Mouse (Mus musculus): ENCODE measurements around the gene Il1rl1.

Gene Il1rl1

DNA sequence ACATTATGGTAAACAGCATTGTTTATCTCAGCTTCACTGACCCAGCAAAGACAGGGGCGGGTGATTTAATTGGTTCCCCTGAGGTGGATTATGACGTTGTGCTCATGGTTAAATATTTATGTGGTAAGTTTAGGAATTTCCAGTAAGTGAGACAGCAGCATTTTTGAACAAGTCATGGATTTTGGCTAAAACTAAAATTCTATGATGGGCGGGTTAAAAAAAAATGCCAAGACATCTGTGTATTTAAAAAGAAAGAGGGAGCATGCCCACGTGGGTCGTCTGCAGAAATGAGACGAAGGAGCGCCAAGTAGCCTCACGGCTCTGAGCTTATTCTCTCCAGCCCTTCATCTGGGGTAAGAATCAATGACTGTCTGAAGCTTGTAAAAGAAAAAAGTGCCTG is 10.1 kb downstream of the Il1rl1 start:
- DNase-seq, result no peak

DNA sequence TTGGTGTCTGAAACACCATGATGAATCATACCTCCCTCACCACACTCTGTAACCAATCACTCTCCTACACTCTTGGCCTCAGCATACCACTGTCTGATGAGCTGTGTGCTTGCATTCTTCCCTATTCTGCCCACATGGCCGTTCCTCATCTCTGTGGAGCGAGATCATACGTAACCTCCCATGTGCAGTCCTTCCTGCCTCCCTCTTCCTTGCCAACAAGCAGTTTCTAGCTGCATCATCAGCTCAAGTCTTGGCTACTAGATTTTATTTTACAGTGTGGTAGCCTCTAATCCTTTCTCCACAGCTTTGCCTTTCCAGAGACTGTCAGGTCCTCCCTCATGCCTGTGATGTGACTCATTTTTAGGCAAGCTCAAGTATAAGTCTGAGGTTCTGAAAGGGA is 15.4 kb downstream of the Il1rl1 start:
- no peak for DNase-seq

DNA sequence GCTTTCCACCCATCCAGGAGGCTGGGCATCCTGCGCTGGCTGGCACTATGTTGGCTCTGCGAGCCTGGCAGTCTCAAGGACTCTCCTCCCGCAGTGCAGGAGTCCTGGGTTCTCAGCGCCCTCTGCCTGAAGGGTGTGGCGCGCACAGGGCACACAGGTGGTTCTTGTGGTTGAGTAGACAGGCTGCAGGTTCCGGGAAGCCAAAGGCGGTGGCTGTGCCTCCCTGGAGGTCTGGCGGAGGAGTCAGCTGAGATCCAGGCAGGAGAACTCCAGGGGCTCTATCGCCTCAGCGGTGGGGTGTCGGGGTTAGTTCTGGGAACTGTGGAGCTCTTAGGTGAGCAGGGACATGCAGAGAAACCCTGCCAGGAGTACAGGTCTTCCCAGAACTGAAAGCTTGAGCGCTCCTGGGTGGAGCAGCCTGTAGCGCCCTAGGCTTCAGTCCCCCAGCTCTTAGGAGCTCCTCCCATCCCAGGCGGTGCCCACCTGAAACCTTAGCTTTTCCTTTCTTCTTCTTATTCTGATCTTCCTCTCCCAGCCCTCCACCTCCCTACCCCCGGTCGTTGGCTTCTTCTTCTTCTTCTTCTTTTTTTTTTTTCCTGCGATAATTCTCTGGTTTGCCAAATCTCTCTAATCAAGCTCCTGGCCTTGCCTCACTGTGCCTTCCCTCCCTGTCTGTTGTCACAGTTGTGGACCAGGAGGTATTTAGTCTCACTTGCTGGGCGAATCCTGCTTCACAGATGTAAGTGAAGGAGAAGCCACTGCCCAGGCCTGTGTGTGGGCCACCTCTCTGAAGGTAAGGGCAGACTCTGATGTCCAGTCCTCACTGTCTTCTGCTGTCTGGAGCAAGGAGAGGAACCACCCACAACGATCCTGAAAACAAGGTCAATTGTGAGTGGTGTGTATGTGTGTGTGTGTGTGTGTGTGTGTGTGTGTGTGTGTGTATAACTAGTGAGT is 36.4 kb downstream of the Il1rl1 start, which contains the start of gene Il18r1:
Gene Il18r1 (plus strand): TSS at position 76 of the 954 bp plus-strand sequence.
- peak; percentile 45 to 58 for DNase-seq

DNA sequence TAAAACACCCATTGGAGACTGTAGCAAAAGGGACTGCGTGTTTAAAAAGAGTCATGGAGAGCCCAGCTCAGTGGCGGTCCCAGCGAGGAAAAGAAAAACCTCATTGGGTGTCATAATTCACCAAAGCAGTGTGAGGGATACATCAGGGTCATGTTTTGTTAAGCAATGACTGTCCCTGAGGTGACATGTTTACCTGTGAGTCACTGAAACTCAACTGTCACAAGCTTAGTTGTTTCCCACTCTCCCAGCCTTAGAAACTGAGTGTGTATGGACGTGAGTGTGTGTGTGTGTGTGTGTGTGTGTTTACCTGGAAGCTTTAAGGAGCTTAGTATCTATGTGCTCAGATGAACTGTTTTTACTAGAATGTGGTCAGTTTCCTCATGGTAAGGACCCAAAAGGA is 37.9 kb downstream of the Il1rl1 start:
- no peak for DNase-seq

DNA sequence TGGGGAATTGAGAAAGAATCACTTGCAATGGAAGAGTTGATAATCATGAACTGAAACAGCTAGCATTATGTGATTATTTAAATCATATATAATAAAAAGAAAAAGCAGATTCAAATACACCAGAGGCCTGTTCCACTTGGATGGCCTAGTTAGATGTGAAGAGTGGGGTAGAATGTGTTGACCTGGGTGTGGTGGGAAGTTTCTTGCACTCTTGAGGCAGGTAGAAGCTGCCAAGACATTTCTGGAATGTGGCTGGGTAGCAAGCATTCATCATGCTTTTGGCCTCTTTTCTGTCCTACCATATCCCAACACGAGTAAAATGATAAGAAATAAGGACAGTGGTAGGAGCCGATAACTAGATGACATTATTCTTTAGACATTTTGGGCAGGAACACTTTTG is 39.4 kb downstream of the Il1rl1 start:
- DNase-seq, result no peak

DNA sequence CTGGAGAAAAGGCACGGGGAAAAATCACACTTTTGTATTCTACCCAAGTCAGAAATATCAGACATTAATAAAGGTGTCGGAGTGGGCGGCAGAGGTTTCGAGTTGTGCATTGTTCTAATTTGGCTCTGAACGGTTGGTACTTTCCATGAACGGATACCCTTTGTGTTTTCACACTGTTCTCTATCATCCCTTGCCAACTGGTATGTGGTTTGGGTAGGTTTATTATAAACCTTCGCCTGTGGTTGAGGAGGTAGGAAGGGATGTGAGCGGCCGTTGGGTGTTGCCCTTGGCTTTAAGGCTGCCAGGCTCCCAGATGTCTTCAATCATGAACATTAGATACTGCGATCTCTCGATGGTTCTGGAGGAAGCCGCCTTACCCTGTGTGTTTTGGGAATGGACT is 40.5 kb downstream of the Il1rl1 start:
- no peak for DNase-seq

DNA sequence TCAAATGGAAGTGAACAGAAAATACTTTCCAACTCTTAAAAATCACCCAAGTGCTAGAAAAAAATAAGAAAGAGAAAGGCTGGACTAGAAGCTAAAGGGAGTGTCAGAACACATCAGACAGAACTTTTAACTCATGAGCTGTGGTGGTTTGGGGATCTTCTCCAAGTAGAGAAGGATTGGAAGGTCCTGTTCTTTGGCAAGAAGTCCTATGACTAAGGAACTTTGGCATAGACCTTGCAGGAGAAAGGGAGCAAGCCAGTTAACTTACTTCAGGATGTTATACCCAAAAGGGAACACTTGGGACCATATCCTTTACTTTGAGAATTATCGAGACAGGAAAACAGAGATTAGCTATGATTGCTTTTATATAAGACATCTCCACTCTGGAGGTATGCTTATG is 43.0 kb downstream of the Il1rl1 start:
- DNase-seq, result no peak

DNA sequence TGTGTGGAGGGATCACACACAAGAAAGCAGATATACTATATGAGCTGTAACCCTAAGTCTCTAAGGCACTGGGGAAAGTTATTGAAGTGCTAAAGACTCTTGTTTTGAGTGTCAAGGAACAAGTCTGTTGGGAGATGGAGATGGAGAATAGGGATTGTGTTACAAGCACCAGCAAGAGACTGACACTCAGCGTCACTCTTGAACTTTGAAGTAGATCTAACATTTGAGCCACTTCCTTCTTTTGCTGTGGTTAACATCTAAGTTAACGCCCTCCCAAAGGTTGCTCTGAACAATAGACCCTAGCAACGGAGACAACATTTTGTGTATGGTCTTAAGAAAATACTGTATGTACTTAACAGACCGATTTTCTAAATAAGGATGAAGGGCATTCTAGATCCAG is 44.3 kb downstream of the Il1rl1 start:
- no peak for DNase-seq

DNA sequence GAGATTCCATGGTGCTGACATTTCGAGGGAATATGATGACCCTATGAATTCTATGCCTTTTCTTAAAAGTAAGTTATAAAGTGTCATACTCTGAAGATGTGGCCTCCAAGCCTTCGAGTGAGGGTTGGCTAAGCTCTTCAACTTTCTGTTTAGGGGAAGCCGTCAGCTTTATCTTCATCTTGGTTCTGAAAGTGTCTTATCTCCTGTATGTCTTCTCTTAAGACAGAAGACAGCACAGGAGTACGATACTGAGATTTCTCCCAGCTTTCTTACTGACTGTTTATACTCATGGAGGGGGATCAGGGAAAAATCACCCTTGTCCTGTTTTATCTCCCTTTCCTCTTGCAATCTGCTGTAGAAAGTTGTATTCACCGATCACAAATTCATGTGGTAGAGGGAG is 45.0 kb downstream of the Il1rl1 start:
- DNase-seq, result no peak

DNA sequence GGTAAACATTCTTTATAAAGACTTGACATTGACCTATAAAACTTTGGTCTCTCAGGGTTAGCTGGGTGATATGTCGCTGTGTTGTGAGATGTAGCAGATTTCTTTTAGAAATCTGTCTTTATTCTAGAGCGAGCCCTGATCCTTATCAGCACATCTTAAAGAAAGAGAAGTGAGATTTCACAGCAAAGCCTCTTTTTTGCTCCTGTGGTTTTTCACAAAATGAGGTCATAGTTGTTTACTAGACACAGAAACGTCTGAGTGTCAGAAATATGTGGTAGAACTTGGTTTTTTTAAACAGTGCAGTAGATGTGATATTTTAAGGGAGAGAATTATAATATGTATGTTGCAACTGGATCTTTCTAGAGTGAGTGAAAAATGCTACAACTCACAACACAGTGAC is 46.3 kb downstream of the Il1rl1 start:
- no peak for DNase-seq

DNA sequence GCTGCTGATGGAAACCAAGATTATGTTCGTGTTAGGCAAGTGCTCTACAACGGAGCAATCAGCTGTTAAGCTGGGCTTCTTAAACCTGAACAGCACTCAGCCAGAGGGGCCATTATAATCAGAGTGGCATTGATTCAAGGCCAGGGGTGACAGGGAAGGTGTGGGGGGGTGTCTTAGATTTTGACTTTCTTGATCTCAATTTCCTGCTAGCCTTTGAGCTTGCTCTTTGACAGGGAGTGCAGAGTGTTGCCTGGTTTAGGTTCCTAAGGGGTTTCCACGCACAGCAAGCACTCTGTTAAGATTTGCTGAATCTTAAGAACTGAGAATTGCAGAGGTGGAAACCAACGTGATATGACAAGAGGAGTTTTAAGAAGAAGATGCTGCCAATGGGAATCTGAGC is 47.4 kb downstream of the Il1rl1 start:
- no peak for DNase-seq

DNA sequence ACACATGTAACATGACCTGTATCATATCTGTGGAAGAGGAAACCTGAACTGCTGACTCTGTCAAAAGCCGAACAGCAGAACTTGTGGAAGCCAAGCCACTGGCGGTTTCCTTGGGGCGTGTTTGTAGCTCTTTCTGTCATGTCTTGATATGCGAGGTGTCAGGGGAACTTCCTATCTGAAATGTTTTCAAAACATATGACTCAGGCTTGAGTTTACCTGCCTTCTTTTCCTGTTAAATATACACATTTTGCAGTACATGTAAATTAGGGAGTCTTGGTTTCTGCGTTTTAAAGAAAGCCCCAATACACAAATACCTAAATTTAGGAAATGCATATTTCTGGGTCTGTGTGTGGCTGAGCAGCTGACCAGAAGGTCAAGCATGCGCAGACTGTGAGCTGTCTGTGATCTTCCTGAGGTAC is 50.1 kb downstream of the Il1rl1 start:
- DNase-seq, result no peak

DNA sequence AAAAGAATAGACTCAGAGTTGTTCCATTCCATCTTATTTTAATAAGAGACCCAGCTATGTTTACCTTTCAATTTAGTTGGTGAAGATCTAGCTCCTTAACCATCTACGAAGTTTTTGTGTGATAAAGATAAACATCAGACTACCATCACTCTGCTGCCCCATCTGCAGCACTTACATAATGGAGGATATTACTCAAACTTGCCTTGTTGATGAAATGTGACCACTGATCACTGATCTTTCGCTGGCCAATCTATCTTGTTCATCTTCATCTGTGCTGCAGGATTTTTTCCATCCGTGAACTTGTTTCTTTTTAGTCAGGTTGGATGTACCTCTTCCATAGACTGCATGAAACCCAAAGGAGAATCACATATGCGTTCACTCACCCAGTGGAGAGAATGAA is 65.2 kb downstream of the Il1rl1 start:
- no peak for DNase-seq

DNA sequence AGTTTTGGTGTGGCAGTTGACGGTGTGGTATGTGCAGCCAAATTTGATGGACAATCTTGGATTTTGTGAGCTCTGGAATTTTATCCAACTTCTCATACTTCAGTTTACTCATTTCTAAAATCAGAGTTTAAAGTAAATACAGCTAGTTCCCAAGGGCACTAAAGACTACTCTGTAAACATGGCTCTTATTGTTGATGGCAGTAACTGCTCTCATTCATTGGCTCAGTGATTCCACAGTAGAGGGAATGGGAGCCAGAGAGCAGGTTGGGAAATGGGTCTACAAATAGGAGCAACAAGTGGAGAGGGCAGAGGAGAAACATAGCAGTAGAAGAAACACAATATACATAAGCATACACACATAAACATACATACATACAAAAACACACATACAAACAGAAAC is 70.3 kb downstream of the Il1rl1 start:
- DNase-seq, result no peak

DNA sequence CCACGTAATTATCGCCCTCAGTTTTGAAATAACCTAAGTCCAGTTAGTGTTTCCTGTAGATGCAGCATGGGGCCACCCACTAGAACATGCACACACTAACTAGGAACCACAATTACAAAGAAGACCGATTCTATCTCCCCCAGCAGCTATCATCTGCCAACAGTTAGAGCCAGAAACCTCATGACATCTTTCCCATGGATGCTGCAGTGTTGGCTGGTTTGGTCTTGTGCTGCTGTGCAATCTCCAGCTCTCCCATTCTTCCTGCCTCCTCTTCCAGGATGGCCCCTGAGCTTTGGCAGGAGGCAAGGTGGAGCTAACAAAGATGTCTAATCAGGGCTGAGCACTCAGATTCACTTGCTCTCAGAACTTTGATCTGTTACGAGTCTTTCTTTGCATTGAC is 71.8 kb downstream of the Il1rl1 start:
- no peak for DNase-seq

DNA sequence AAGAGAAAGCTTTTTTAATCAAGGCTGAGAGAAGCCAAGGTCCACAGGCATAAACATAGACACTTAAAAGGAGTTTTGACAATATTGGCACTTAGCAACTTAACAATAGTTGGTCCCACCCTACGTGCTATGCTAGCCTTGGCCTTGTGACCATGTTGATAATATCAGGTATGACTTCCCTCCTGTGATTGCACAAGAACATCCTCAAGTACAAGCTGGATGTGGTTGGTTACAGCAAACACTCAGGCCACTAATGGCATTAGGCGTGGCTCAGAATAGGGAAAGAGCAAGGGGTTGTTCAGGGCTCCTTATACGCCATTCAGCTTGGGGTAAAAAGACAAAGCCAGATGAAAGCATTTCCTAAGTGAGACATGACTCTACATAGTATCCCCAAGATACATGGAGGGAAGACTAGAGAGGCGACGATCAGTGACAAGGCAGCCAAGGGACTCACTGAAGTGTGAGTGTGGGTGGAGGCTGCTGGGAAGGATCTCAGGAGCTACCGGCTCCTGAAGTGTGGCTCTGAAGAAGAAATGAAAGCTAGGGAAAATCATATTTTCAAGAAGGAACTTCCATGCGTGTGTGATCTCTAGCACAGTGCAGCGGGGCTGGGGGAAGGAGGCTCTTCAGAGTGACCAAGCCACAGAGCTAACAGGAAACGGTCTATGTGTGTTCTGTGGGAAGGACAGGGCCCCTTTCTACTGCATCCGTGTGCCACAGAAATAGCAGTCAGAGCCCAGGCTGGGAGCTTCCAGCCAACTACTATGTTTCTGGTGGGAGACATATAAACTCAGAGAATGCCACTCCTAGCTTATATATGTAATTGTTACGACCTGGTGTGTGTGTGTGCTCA is 72.4 kb downstream of the Il1rl1 start:
- no peak for DNase-seq

DNA sequence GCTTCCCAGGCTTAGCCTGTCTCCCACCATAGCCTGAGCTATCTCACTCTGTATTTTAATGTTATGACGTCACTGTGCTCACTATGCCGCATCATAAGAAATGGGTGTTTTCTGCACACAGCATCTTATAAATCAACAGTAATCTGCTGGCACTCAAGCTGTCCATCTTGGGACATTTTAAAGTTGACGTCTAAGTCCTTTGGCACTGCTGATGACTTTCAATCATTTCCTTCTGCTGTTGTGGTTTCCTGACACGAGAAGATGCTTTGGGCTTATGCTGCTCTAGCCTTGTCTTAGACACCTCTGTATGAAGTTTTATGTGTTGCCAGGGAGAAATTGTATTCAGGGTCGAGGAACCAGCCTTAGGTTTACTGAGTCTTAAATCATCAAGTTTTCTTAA is 75.2 kb downstream of the Il1rl1 start:
- DNase-seq, result no peak

All from kidney, postnatal 4 days (tissue).